Mouse (Mus musculus) embryonic facial prominence, embryonic 14.5 days (tissue): ENCODE data around the gene Adarb2. TPM values are rescaled to one million over a fixed set of nuclear protein-coding genes. Genes with fewer than 3 reads are reported as not detected.

Experiments used
- ATAC-seq: fragments of 200-750 bp; cut with Nextera tagmentation; 2 replicates; pipeline ENCODE4 v1.8.0; 2017; ENCODE audit warnings: low read depth, moderate number of reproducible peaks, moderate TSS enrichment
- DNase-seq: peaks from one replicate; pipeline ENCODE4 v3.0.0-alpha.2; 2015; ENCODE audit warnings: low spot score
- H3K27ac ChIP-seq: fragments of 300-500 bp; sonication (generic); replicated peaks from 2 replicates; pipeline ENCODE4 v1.5.1; 2014; ENCODE audit warnings: low read depth, mild to moderate bottlenecking, low read length, moderate library complexity
- H3K27me3 ChIP-seq: fragments of 300-500 bp; sonication (generic); replicated peaks from 2 replicates; pipeline ENCODE4 v1.6.1; 2014; ENCODE audit warnings: low read length; ENCODE audit not compliant: control insufficient read depth, insufficient read depth
- H3K36me3 ChIP-seq: fragments of 300-500 bp; sonication (generic); 2 replicates; pipeline ENCODE4 v1.6.1; 2014; ENCODE audit warnings: low read length, mixed read lengths; ENCODE audit not compliant: control insufficient read depth, insufficient read depth
- H3K4me1 ChIP-seq: fragments of 300-500 bp; sonication (generic); 2 replicates; pipeline ENCODE4 v1.6.1; 2014; ENCODE audit warnings: antibody characterized with exemption, low read length; ENCODE audit not compliant: control insufficient read depth, insufficient read depth
- H3K4me2 ChIP-seq: fragments of 300-500 bp; sonication (generic); 2 replicates; pipeline ENCODE4 v1.6.1; 2014; ENCODE audit warnings: low read depth, mild to moderate bottlenecking, low read length, moderate library complexity, mixed read lengths
- H3K4me3 ChIP-seq: fragments of 300-500 bp; sonication (generic); 2 replicates; pipeline ENCODE4 v1.5.1; 2014; ENCODE audit warnings: low read depth, mild to moderate bottlenecking, low read length
- H3K9ac ChIP-seq: fragments of 300-500 bp; sonication (generic); 2 replicates; pipeline ENCODE4 v1.6.1; 2014; ENCODE audit warnings: low read depth, mild to moderate bottlenecking, low read length, moderate library complexity, mixed read lengths
- H3K9me3 ChIP-seq: fragments of 300-500 bp; sonication (generic); 2 replicates; pipeline ENCODE4 v1.6.1; 2016; ENCODE audit warnings: low read length; ENCODE audit not compliant: control insufficient read depth
- WGBS: fragments of 180-500 bp; shearing (Covaris S2); extraction: QIAGEN DNeasy Blood & Tissue Kit; methylation state at CpG from one replicate; pipeline ENCODE4 v1.1.7; 2014; 5-methylcytosine and 5-hydroxymethylcytosine counted together
- polyA plus RNA-seq: library from polyadenylated mRNA; unstranded; fragments of >200 nt; fragmentation: Nextera tagmentation; extraction: Ambion mirVana; gene quantifications from 2 replicates; pipeline ENCODE4 v1.2.1, GENCODE M21; 2014

Gene Adarb2
- polyA plus RNA-seq, 1 experiment from 2014 or later = 1.7 TPM

- Histone ChIP-seq H3K4me1 (no peaks in the 10 kb centered on the region), H3K9ac (no peak overlapping the region), H3K27me3 (no peaks in the 10 kb centered on the region), H3K4me2 (no peak overlapping the region), H3K36me3 (no peaks in the 10 kb centered on the region), H3K9me3 (no peaks in the 10 kb centered on the region), H3K27ac (no peak overlapping the region), H3K4me3 (no peak overlapping the region)
- no peak for ATAC-seq
- WGBS = 65% methylated on average over 3 of the region's 3 CpGs
- DNase-seq = no peak
Observed at GRCm38 (mm10) chr13:8643920-8644319, 441.3 kb downstream of the Adarb2 start.

GRCm38 (mm10) chr13:8644805-8645679 is 442.4 kb downstream of the Adarb2 start:
- Histone ChIP-seq H3K9me3 (no peaks in the 10 kb centered on the region), H3K4me2 (no peak overlapping the region), H3K27me3 (no peaks in the 10 kb centered on the region), H3K4me1 (no peaks in the 10 kb centered on the region), H3K36me3 (no peaks in the 10 kb centered on the region), H3K4me3 (no peak overlapping the region), H3K27ac (no peak overlapping the region), H3K9ac (no peak overlapping the region)
- DNase-seq = no peak
- 77% methylated on average over 9 of the region's 9 CpGs for WGBS
- ATAC-seq = no peak

GRCm38 (mm10) chr13:8649261-8649660 is 446.6 kb downstream of the Adarb2 start:
- WGBS = 54% methylated on average over 2 of the region's 2 CpGs

GRCm38 (mm10) chr13:8664615-8665240 is 462.1 kb downstream of the Adarb2 start:
- Histone ChIP-seq H3K9ac (no peak overlapping the region), H3K27ac (no peak overlapping the region), H3K36me3 (no peaks in the 10 kb centered on the region), H3K27me3 (no peaks in the 10 kb centered on the region), H3K4me3 (no peak overlapping the region), H3K4me2 (no peak overlapping the region), H3K4me1 (no peaks in the 10 kb centered on the region), H3K9me3 (no peaks in the 10 kb centered on the region)
- WGBS = 75% methylated on average over 9 of the region's 9 CpGs
- ATAC-seq (no peak), DNase-seq (peak; percentile 11)

More at GRCm38 (mm10) chr13:8649261-8649660, 446.6 kb downstream of the Adarb2 start:
- DNase-seq (no peak), ATAC-seq (no peak)
- Histone ChIP-seq H3K27me3 (no peaks in the 10 kb centered on the region), H3K4me1 (no peaks in the 10 kb centered on the region), H3K9ac (no peak overlapping the region), H3K4me2 (no peak overlapping the region), H3K27ac (no peak overlapping the region), H3K9me3 (no peaks in the 10 kb centered on the region), H3K36me3 (no peaks in the 10 kb centered on the region), H3K4me3 (no peak overlapping the region)

GRCm38 (mm10) chr13:8677174-8677573 is 474.5 kb downstream of the Adarb2 start:
- no peak for ATAC-seq
- H3K27me3 ChIP-seq = no peaks in the 10 kb centered on the region
- H3K27ac ChIP-seq = no peak overlapping the region
- no peak overlapping the region for H3K4me2 ChIP-seq
- WGBS = 72% methylated on average over 5 of the region's 5 CpGs
- H3K4me1 ChIP-seq = no peaks in the 10 kb centered on the region
- DNase-seq = no peak
- no peak overlapping the region for H3K4me3 ChIP-seq
- H3K9ac ChIP-seq = no peak overlapping the region
- no peaks in the 10 kb centered on the region for H3K9me3 ChIP-seq
- no peaks in the 10 kb centered on the region for H3K36me3 ChIP-seq

- no peak overlapping the region for H3K4me2 ChIP-seq
- no peak overlapping the region for H3K9ac ChIP-seq
- H3K4me1 ChIP-seq = no peaks in the 10 kb centered on the region
- H3K36me3 ChIP-seq = no peaks in the 10 kb centered on the region
- no peak overlapping the region for H3K4me3 ChIP-seq
- H3K9me3 ChIP-seq = no peaks in the 10 kb centered on the region
- 89% methylated on average over 9 of the region's 9 CpGs for WGBS
- H3K27ac ChIP-seq = no peak overlapping the region
- no peak for ATAC-seq
- H3K27me3 ChIP-seq = no peaks in the 10 kb centered on the region
- no peak for DNase-seq
Observed at GRCm38 (mm10) chr13:8680470-8681129, 477.9 kb downstream of the Adarb2 start.

GRCm38 (mm10) chr13:8691448-8691847 is 488.8 kb downstream of the Adarb2 start:
- DNase-seq (no peak), ATAC-seq (no peak)
- 72% methylated on average over 6 of the region's 6 CpGs for WGBS
- Histone ChIP-seq H3K4me1 (no peaks in the 10 kb centered on the region), H3K4me3 (no peak overlapping the region), H3K4me2 (no peak overlapping the region), H3K27me3 (no peaks in the 10 kb centered on the region), H3K36me3 (no peaks in the 10 kb centered on the region), H3K9me3 (no peaks in the 10 kb centered on the region), H3K27ac (no peak overlapping the region), H3K9ac (no peak overlapping the region)

- Histone ChIP-seq H3K27me3 (no peaks in the 10 kb centered on the region), H3K4me3 (no peak overlapping the region)
Observed at GRCm38 (mm10) chr13:8692787-8693186, 490.1 kb downstream of the Adarb2 start.

More at GRCm38 (mm10) chr13:8692787-8693186, 490.1 kb downstream of the Adarb2 start:
- DNase-seq (peak; percentile 30), ATAC-seq (peak; percentile 60; the same call in 1 of the 2 replicates)
- WGBS = 70% methylated on average over 9 of the region's 9 CpGs
- Histone ChIP-seq H3K36me3 (no peaks in the 10 kb centered on the region), H3K27ac (no peak overlapping the region), H3K4me1 (no peaks in the 10 kb centered on the region), H3K9ac (no peak overlapping the region), H3K4me2 (no peak overlapping the region), H3K9me3 (no peaks in the 10 kb centered on the region)
